Mouse (Mus musculus) hindbrain, embryonic 14.5 days (tissue): ENCODE results near the gene Rps13. TPM values are rescaled to one million over a fixed set of nuclear protein-coding genes. Genes with fewer than 3 reads are reported as not detected.
"Not testable (repeated sequence)": the region's sequence is repeated elsewhere in the genome, so short reads cannot be mapped to it uniquely, and the experiment has no call there.

Experiments
- ATAC-seq: fragments of 200-750 bp; cut with Nextera tagmentation; 2 replicates; pipeline ENCODE4 v1.8.0; 2017; ENCODE audit warnings: moderate number of reproducible peaks, mild to moderate bottlenecking, moderate TSS enrichment, moderate library complexity; ENCODE audit not compliant: low FRiP score
- DNase-seq: peaks from one replicate; pipeline ENCODE4 v3.0.0-alpha.2; 2015; ENCODE audit warnings: low spot score
- H3K27ac ChIP-seq: fragments of 300-500 bp; sonication (generic); 2 replicates; pipeline ENCODE4 v1.5.1; 2014; ENCODE audit warnings: mild to moderate bottlenecking, moderate library complexity
- H3K27me3 ChIP-seq: fragments of 300-500 bp; sonication (generic); 2 replicates; pipeline ENCODE4 v1.6.1; 2014; ENCODE audit warnings: mild to moderate bottlenecking, low read length, mixed read lengths; ENCODE audit not compliant: control insufficient read depth, insufficient read depth
- H3K36me3 ChIP-seq: fragments of 300-500 bp; sonication (generic); replicated peaks from 2 replicates; pipeline ENCODE4 v1.6.1; 2014; ENCODE audit not compliant: control insufficient read depth, insufficient read depth
- H3K4me1 ChIP-seq: fragments of 300-500 bp; sonication (generic); replicated peaks from 2 replicates; pipeline ENCODE4 v1.6.1; 2014; ENCODE audit warnings: antibody characterized with exemption, low read length, mixed read lengths; ENCODE audit not compliant: control insufficient read depth, insufficient read depth
- H3K4me2 ChIP-seq: fragments of 300-500 bp; sonication (generic); replicated peaks from 2 replicates; pipeline ENCODE4 v1.6.1; 2014; ENCODE audit warnings: mild to moderate bottlenecking, moderate library complexity
- H3K4me3 ChIP-seq: fragments of 300-500 bp; sonication (generic); replicated peaks from 2 replicates; pipeline ENCODE4 v1.5.1; 2014; ENCODE audit warnings: mild to moderate bottlenecking, low read length
- H3K9ac ChIP-seq: fragments of 300-500 bp; sonication (generic); 2 replicates; pipeline ENCODE4 v1.6.1; 2014
- H3K9me3 ChIP-seq: fragments of 300-500 bp; sonication (generic); 2 replicates; pipeline ENCODE4 v1.6.1; 2016; ENCODE audit warnings: low read length; ENCODE audit not compliant: control insufficient read depth
- WGBS: fragments of 180-500 bp; shearing (Covaris S2); extraction: QIAGEN DNeasy Blood & Tissue Kit; methylation state at CpG from one replicate; pipeline ENCODE4 v1.1.7; 2014; 5-methylcytosine and 5-hydroxymethylcytosine counted together
- polyA plus RNA-seq: library from polyadenylated mRNA; unstranded; fragments of >200 nt; fragmentation: Nextera tagmentation; extraction: Ambion mirVana; gene quantifications from 2 replicates; pipeline ENCODE4 v1.2.1, GENCODE M21; 2014

The Rps13 gene
- 499 and 625 TPM in 2 replicates for polyA plus RNA-seq

GRCm38 (mm10) chr7:116333713-116334668 lies at the start of gene Rps13:
TSS of gene Rps13 (minus strand) at chr7:116334195.
- H3K27ac ChIP-seq = peak within 1 kb of the TSS; percentile 84
- under 1% methylated on average over 78 of the region's 78 CpGs for WGBS

GRCm38 (mm10) chr7:116379181-116379580 lies 45.2 kb upstream of the Rps13 start:
- not testable (repeated sequence) for ATAC-seq, DNase-seq, H3K4me2 ChIP-seq, H3K4me1 ChIP-seq, H3K4me3 ChIP-seq, H3K9ac ChIP-seq, H3K27me3 ChIP-seq, H3K27ac ChIP-seq, H3K9me3 ChIP-seq
- peaks cover 27% of the 10 kb centered on the region for H3K36me3 ChIP-seq
- WGBS = 95% methylated on average over 6 of the region's 6 CpGs

More at GRCm38 (mm10) chr7:116333713-116334668, at the start of gene Rps13:
- DNase-seq = peak; percentile 98
- H3K9me3 ChIP-seq = no peaks in the 10 kb centered on the region
- peak within 1 kb of the TSS; percentile 68 for H3K4me3 ChIP-seq
- ATAC-seq = peak; percentile 99
- no peaks in the 10 kb centered on the region for H3K27me3 ChIP-seq
- H3K4me2 ChIP-seq = peak within 1 kb of the TSS; percentile 62
- peak within 1 kb of the TSS; percentile 86 for H3K9ac ChIP-seq
- peaks cover 10% of the 10 kb centered on the region for H3K4me1 ChIP-seq
- peaks cover 39% of the 10 kb centered on the region for H3K36me3 ChIP-seq

- no peak overlapping the region for H3K27ac ChIP-seq
- H3K9me3 ChIP-seq = no peaks in the 10 kb centered on the region
- H3K4me2 ChIP-seq = no peak overlapping the region
- DNase-seq = no peak
- no peaks in the 10 kb centered on the region for H3K4me1 ChIP-seq
- H3K36me3 ChIP-seq = peaks cover 50% of the 10 kb centered on the region
- no peak for ATAC-seq
- no peak overlapping the region for H3K4me3 ChIP-seq
- no peak overlapping the region for H3K9ac ChIP-seq
- H3K27me3 ChIP-seq = no peaks in the 10 kb centered on the region
- WGBS = 95% methylated on average over 1 of the region's 1 CpGs
Measured at GRCm38 (mm10) chr7:116374284-116374683, 40.3 kb upstream of the Rps13 start.

GRCm38 (mm10) chr7:116336226-116336625 lies 2.2 kb upstream of the Rps13 start:
- H3K27me3 ChIP-seq = no peaks in the 10 kb centered on the region
- no peaks in the 10 kb centered on the region for H3K9me3 ChIP-seq
- H3K27ac ChIP-seq = no peak overlapping the region
- WGBS = 73% methylated on average over 1 of the region's 1 CpGs
- H3K36me3 ChIP-seq = peaks cover 40% of the 10 kb centered on the region
- no peak overlapping the region for H3K9ac ChIP-seq
- H3K4me1 ChIP-seq = peaks cover 10% of the 10 kb centered on the region
- DNase-seq (peak; percentile 59), ATAC-seq (no peak)
- no peak overlapping the region for H3K4me3 ChIP-seq
- no peak overlapping the region for H3K4me2 ChIP-seq

- Histone ChIP-seq H3K4me2 (peak overlapping the region; percentile 62), H3K9me3 (no peaks in the 10 kb centered on the region), H3K27me3 (no peaks in the 10 kb centered on the region), H3K27ac (no peak overlapping the region), H3K9ac (no peak overlapping the region), H3K4me1 (peaks cover 10% of the 10 kb centered on the region), H3K4me3 (peak overlapping the region; percentile 68; the same call in 1 of the 2 replicates), H3K36me3 (peaks cover 40% of the 10 kb centered on the region)
- ATAC-seq (no peak), DNase-seq (no peak)
- 78% methylated on average over 6 of the region's 6 CpGs for WGBS
Measured at GRCm38 (mm10) chr7:116335133-116335532, 1.1 kb upstream of the Rps13 start.

GRCm38 (mm10) chr7:116334669-116335038 lies 659 bp upstream of the Rps13 start:
- Histone ChIP-seq H3K4me3 (peak overlapping the region; percentile 68), H3K36me3 (peaks cover 40% of the 10 kb centered on the region), H3K9me3 (no peaks in the 10 kb centered on the region), H3K4me1 (peaks cover 10% of the 10 kb centered on the region), H3K4me2 (peak overlapping the region; percentile 62), H3K27ac (peak overlapping the region; percentile 26; the same call in 1 of the 2 replicates), H3K27me3 (no peaks in the 10 kb centered on the region), H3K9ac (peak overlapping the region; percentile 86)
- DNase-seq (no peak), ATAC-seq (no peak)
- 26% methylated on average over 8 of the region's 8 CpGs for WGBS

- Histone ChIP-seq H3K9ac (no peak overlapping the region), H3K4me1 (peaks cover 10% of the 10 kb centered on the region), H3K9me3 (no peaks in the 10 kb centered on the region), H3K27ac (no peak overlapping the region), H3K4me3 (no peak overlapping the region), H3K4me2 (no peak overlapping the region), H3K36me3 (peaks cover 42% of the 10 kb centered on the region), H3K27me3 (no peaks in the 10 kb centered on the region)
- DNase-seq (no peak), ATAC-seq (no peak)
- WGBS = 83% methylated on average over 2 of the region's 2 CpGs
Measured at GRCm38 (mm10) chr7:116331246-116331645, 2.7 kb downstream of the Rps13 start.

- WGBS = 91% methylated on average over 4 of the region's 4 CpGs
- DNase-seq (no peak), ATAC-seq (no peak)
- Histone ChIP-seq H3K4me3 (no peak overlapping the region), H3K27me3 (no peaks in the 10 kb centered on the region), H3K4me2 (no peak overlapping the region), H3K9ac (no peak overlapping the region), H3K9me3 (no peaks in the 10 kb centered on the region), H3K27ac (no peak overlapping the region), H3K4me1 (peaks cover 10% of the 10 kb centered on the region), H3K36me3 (peaks cover 42% of the 10 kb centered on the region)
Measured at GRCm38 (mm10) chr7:116329858-116330257, 4.1 kb downstream of the Rps13 start.

GRCm38 (mm10) chr7:116328777-116329176 lies 5.2 kb downstream of the Rps13 start:
- H3K9me3 ChIP-seq = no peaks in the 10 kb centered on the region
- H3K9ac ChIP-seq = no peak overlapping the region
- H3K4me1 ChIP-seq = peaks cover 10% of the 10 kb centered on the region
- H3K27ac ChIP-seq = no peak overlapping the region
- H3K4me3 ChIP-seq = no peak overlapping the region
- H3K4me2 ChIP-seq = no peak overlapping the region
- 80% methylated on average over 7 of the region's 7 CpGs for WGBS
- H3K27me3 ChIP-seq = no peaks in the 10 kb centered on the region
- no peak for ATAC-seq
- DNase-seq = no peak
- peaks cover 42% of the 10 kb centered on the region for H3K36me3 ChIP-seq
